Mouse (Mus musculus) liver, embryonic 14.5 days (tissue): ENCODE measurements at regions not wholly inside any gene's neighbourhood (a gene's known extent, or its start where the extent isn't known, plus 50 kb on each side); places are given as distances from the start of the nearest gene placed in this dataset.

Experiments used
- ATAC-seq: fragments of 200-750 bp; cut with Nextera tagmentation; 2 replicates; pipeline ENCODE4 v1.8.0; 2017; ENCODE audit warnings: moderate number of reproducible peaks, mild to moderate bottlenecking, moderate library complexity; ENCODE audit not compliant: insufficient read depth
- DNase-seq, 3 experiments: peaks; one replicate each; pipeline ENCODE4 v3.0.0-alpha.2; 2012 to 2013; ENCODE audit warnings: low read depth in 3 of 3, low spot score in 3 of 3
- H3K27ac ChIP-seq: fragments of 300-500 bp; sonication (generic); 2 replicates; pipeline ENCODE4 v1.5.1; 2014; ENCODE audit warnings: moderate library complexity, mild to moderate bottlenecking, control low read depth, inconsistent platforms
- H3K27me3 ChIP-seq: fragments of 300-500 bp; sonication (generic); 2 replicates; pipeline ENCODE4 v1.6.1; 2014; ENCODE audit warnings: mild to moderate bottlenecking, low read length, moderate library complexity; ENCODE audit not compliant: control insufficient read depth, insufficient read depth
- H3K36me3 ChIP-seq: fragments of 300-500 bp; sonication (generic); replicated peaks from 2 replicates; pipeline ENCODE4 v1.6.1; 2014; ENCODE audit warnings: low read depth; ENCODE audit not compliant: control insufficient read depth, insufficient read depth
- H3K4me1 ChIP-seq, 2 experiments: fragments of 200-500 bp in 1 of 2; fragments of 300-500 bp in 1 of 2; sonication (generic) in 1 of 2; replicated peaks; 2 replicates each; pipeline ENCODE4 v1.6.1; 2012 to 2014; ENCODE audit warnings: antibody characterized with exemption in 1 of 2, inconsistent platforms in 1 of 2, low read length in 1 of 2; ENCODE audit not compliant: control insufficient read depth in 2 of 2, insufficient read depth in 2 of 2
- H3K4me2 ChIP-seq: fragments of 300-500 bp; sonication (generic); 2 replicates; pipeline ENCODE4 v1.6.1; 2014; ENCODE audit warnings: low read depth, mild to moderate bottlenecking, control low read depth, moderate library complexity
- H3K4me3 ChIP-seq, 2 experiments: fragments of 200-500 bp in 1 of 2; fragments of 300-500 bp in 1 of 2; sonication (generic) in 1 of 2; 2 replicates each; pipeline ENCODE4 v1.5.1; 2012 to 2014; ENCODE audit warnings: low read depth in 2 of 2, low read length in 2 of 2, mild to moderate bottlenecking in 2 of 2, control low read depth in 1 of 2, inconsistent platforms in 1 of 2, moderate library complexity in 1 of 2; ENCODE audit not compliant: insufficient read depth in 1 of 2
- H3K9ac ChIP-seq: fragments of 300-500 bp; sonication (generic); replicated peaks from 2 replicates; pipeline ENCODE4 v1.6.1; 2014; ENCODE audit warnings: mild to moderate bottlenecking, control low read depth, moderate library complexity
- H3K9me3 ChIP-seq: fragments of 300-500 bp; sonication (generic); 2 replicates; pipeline ENCODE4 v1.6.1; 2016; ENCODE audit warnings: low read length, mixed read lengths; ENCODE audit not compliant: control insufficient read depth
- CTCF ChIP-seq: IDR thresholded peaks from 2 replicates; pipeline ENCODE4 v1.5.1; 2016; ENCODE audit warnings: antibody characterized with exemption, low read depth, control low read depth
- EP300 ChIP-seq: IDR thresholded peaks from 2 replicates; pipeline ENCODE4 v1.6.1; 2016; ENCODE audit warnings: antibody characterized with exemption, low read depth
- WGBS: fragments of 180-500 bp; shearing (Covaris S2); extraction: QIAGEN DNeasy Blood & Tissue Kit; methylation state at CpG from one replicate; pipeline ENCODE4 v1.1.7; 2014; ENCODE audit not compliant: insufficient replicate concordance; 5-methylcytosine and 5-hydroxymethylcytosine counted together

GRCm38 (mm10) chr3:109279086-109279485 lies 61.4 kb upstream of the Vav3 start:
- 20% methylated on average over 1 of the region's 1 CpGs for WGBS

GRCm38 (mm10) chr3:109286590-109286989 lies 53.9 kb upstream of the Vav3 start:
- no peak for ATAC-seq
- TF ChIP-seq CTCF = no peak
- no peak for TF ChIP-seq EP300
- no peaks in the 10 kb centered on the region for H3K27me3 ChIP-seq
- H3K4me1 ChIP-seq = no peaks in the 10 kb centered on the region
- H3K27ac ChIP-seq = no peak overlapping the region
- no peak overlapping the region for H3K4me3 ChIP-seq
- 30% methylated on average over 1 of the region's 1 CpGs for WGBS
- H3K36me3 ChIP-seq = no peaks in the 10 kb centered on the region
- H3K9ac ChIP-seq = no peak overlapping the region
- H3K9me3 ChIP-seq = no peaks in the 10 kb centered on the region
- DNase-seq = no peak
- no peak overlapping the region for H3K4me2 ChIP-seq

More at GRCm38 (mm10) chr3:109279086-109279485, 61.4 kb upstream of the Vav3 start:
- H3K27me3 ChIP-seq = no peaks in the 10 kb centered on the region
- TF ChIP-seq CTCF (no peak), EP300 (no peak)
- H3K9ac ChIP-seq = no peak overlapping the region
- no peak for DNase-seq
- H3K4me3 ChIP-seq = no peak overlapping the region
- H3K9me3 ChIP-seq = no peaks in the 10 kb centered on the region
- H3K36me3 ChIP-seq = no peaks in the 10 kb centered on the region
- no peaks in the 10 kb centered on the region for H3K4me1 ChIP-seq
- no peak overlapping the region for H3K27ac ChIP-seq
- H3K4me2 ChIP-seq = no peak overlapping the region
- ATAC-seq = no peak
